9 mouse cellular contexts compared by ENCODE assay signal in genomic region chr4:120697799-120698484, GRCm38 (mm10). TPM values are rescaled to one million over a fixed set of nuclear protein-coding genes. Genes with fewer than 3 reads are reported as not detected.
DNase-seq lines count a peak whose midpoint lies in the region; ATAC-seq and TF ChIP-seq lines count a peak whose summit lies in the region.
"Had no signal": no experiment of that assay in that cellular context is flagged by ENCODE, and none has a peak within 500 bp of the region (broad histone marks: within the 10 kb centered on the region; RNA-seq: fewer than 3 reads in every experiment).

No protein-coding gene starts in this region.

- peaks cover 10% of the 10 kb centered on the region for H3K27me3 ChIP-seq in lung, embryonic 16.5 days (ENCODE audit: control insufficient read depth, insufficient read depth, low read depth, low read length)
- peaks cover 43% of the 10 kb centered on the region for H3K27me3 ChIP-seq in forebrain, embryonic 13.5 days
- H3K27me3 ChIP-seq in limb, embryonic 15.5 days, result peaks cover 40% of the 10 kb centered on the region
- no peaks in the 10 kb centered on the region for H3K27me3 ChIP-seq in small intestine, adult 2 months (ENCODE audit: control insufficient read depth, insufficient read depth, low read length)

- 17% methylated on average over 35 of the region's 35 CpGs for WGBS in lung, embryonic 16.5 days
- 14% methylated on average over 33 of the region's 35 CpGs for WGBS in forebrain, embryonic 13.5 days
- WGBS in limb, embryonic 15.5 days, result 20% methylated on average over 35 of the region's 35 CpGs
- WGBS in small intestine, adult 2 months, result 23% methylated on average over 35 of the region's 35 CpGs

- H3K4me3 ChIP-seq in lung, embryonic 16.5 days (ENCODE audit: low read length), result 0 out of 2 replicates have a peak overlapping the region, but pooled peaks have one; percentile 8
- H3K4me3 ChIP-seq in forebrain, embryonic 13.5 days, result no peak overlapping the region; the same call in 1 of the 2 replicates
- H3K4me3 ChIP-seq in limb, embryonic 15.5 days, result no peak overlapping the region
- peak overlapping the region; percentile 2; the same call in 1 of the 2 replicates for H3K4me3 ChIP-seq in small intestine, adult 2 months (ENCODE audit: low read depth, low read length)

- peak; percentile 34; the same call in 1 of the 2 replicates for ATAC-seq in lung, embryonic 16.5 days (ENCODE audit: low read depth)
- 0 out of 2 replicates have a peak, but pooled peaks have one; percentile 19 for ATAC-seq in forebrain, embryonic 13.5 days
- no peak for ATAC-seq in limb, embryonic 15.5 days (ENCODE audit: insufficient number of reproducible peaks, low FRiP score, low TSS enrichment, low read depth)

- peak overlapping the region; percentile 43 for H3K4me2 ChIP-seq in lung, embryonic 16.5 days (ENCODE audit: low read depth, low read length)
- H3K4me2 ChIP-seq in forebrain, embryonic 13.5 days, result peak overlapping the region; percentile 41
- peak overlapping the region; percentile 10; the same call in 1 of the 2 replicates for H3K4me2 ChIP-seq in limb, embryonic 15.5 days

- no peaks in the 10 kb centered on the region for H3K9me3 ChIP-seq in lung, embryonic 16.5 days (ENCODE audit: control insufficient read depth, low read length)
- no peaks in the 10 kb centered on the region for H3K9me3 ChIP-seq in forebrain, embryonic 13.5 days (replicated peaks)
- no peaks in the 10 kb centered on the region for H3K9me3 ChIP-seq in limb, embryonic 15.5 days

- no peak for TF ChIP-seq CTCF in small intestine, adult 2 months (IDR thresholded peaks at IDR 0.05; ENCODE audit: extremely low read depth, insufficient read length, insufficient replicate concordance, low read depth, low read length)

- no peak for DNase-seq in lung, postnatal 36 days
- DNase-seq in layer of hippocampus, adult 8-10 months (ENCODE audit: low spot score in 2 of 2), result no peak
- no peak for DNase-seq in cerebellum, postnatal 25 days
- DNase-seq: cerebellum, adult 9-10 months had no signal

- no peaks in the 10 kb centered on the region; the same call in 1 of the 2 replicates for H3K36me3 ChIP-seq in lung, embryonic 16.5 days (ENCODE audit: control insufficient read depth, insufficient read depth, low read length)
- H3K36me3 ChIP-seq in forebrain, embryonic 13.5 days (ENCODE audit: poor library complexity, severe bottlenecking), result no peaks in the 10 kb centered on the region
- peaks cover 5% of the 10 kb centered on the region; the same call in 1 of the 2 replicates for H3K36me3 ChIP-seq in limb, embryonic 15.5 days
- no peaks in the 10 kb centered on the region for H3K36me3 ChIP-seq in small intestine, adult 2 months (ENCODE audit: control insufficient read depth, insufficient read depth, low read length)

- H3K4me1 ChIP-seq in lung, embryonic 16.5 days (replicated peaks; ENCODE audit: control insufficient read depth, insufficient read depth, low read length), result no peaks in the 10 kb centered on the region
- H3K4me1 ChIP-seq in forebrain, embryonic 13.5 days, result no peaks in the 10 kb centered on the region
- peaks cover 3% of the 10 kb centered on the region; the same call in 1 of the 2 replicates for H3K4me1 ChIP-seq in limb, embryonic 15.5 days
- peaks cover 9% of the 10 kb centered on the region for H3K4me1 ChIP-seq in small intestine, adult 2 months (ENCODE audit: control insufficient read depth, insufficient read depth, insufficient read length, low read length)

- no peak overlapping the region for H3K9ac ChIP-seq in lung, embryonic 16.5 days (ENCODE audit: low read length)
- H3K9ac ChIP-seq in forebrain, embryonic 13.5 days, result no peak overlapping the region
- no peak overlapping the region for H3K9ac ChIP-seq in limb, embryonic 15.5 days

- TF ChIP-seq POLR2A in small intestine, adult 2 months (IDR thresholded peaks at IDR 0.05; ENCODE audit: low read depth, low read length), result no peak

- H3K27ac ChIP-seq in lung, embryonic 16.5 days (ENCODE audit: low read length), result no peak overlapping the region
- no peak overlapping the region for H3K27ac ChIP-seq in forebrain, embryonic 13.5 days
- no peak overlapping the region for H3K27ac ChIP-seq in limb, embryonic 15.5 days
- H3K27ac ChIP-seq in small intestine, adult 2 months (ENCODE audit: insufficient read depth, low read depth, low read length), result no peak overlapping the region

RNA-seq across cellular contexts. Expression of gene Cited4, which starts 31.6 kb away (rescaled TPM):
- 1.5 and 1.6 TPM in 2 replicates for polyA plus RNA-seq in lung, embryonic 16.5 days (2015; fragmentation: Nextera tagmentation; extraction: Ambion mirVana)
- 0.44 and 0.84 TPM in 2 replicates for polyA plus RNA-seq in forebrain, embryonic 13.5 days (2015; fragmentation: Nextera tagmentation; extraction: Ambion mirVana)
- 7.6 TPM in 2 replicates for polyA plus RNA-seq in limb, embryonic 15.5 days (2015; fragmentation: Nextera tagmentation; extraction: Ambion mirVana)
- polyA plus RNA-seq in small intestine, adult 2 months (2012; rRNA removed), result 18.6 and 21.0 TPM in 2 replicates
- total RNA-seq in layer of hippocampus, adult 8-10 months (2022), result 1 to 10 TPM; 1.5 to 3.7 (median 3.1) TPM

RNA-seq across cellular contexts. Expression of gene Kcnq4, which starts 50.5 kb away (rescaled TPM):
- 4.7 and 5.1 TPM in 2 replicates for polyA plus RNA-seq in lung, embryonic 16.5 days (2015; fragmentation: Nextera tagmentation; extraction: Ambion mirVana)
- polyA plus RNA-seq in forebrain, embryonic 13.5 days (2015; fragmentation: Nextera tagmentation; extraction: Ambion mirVana), result 3.4 and 4.0 TPM in 2 replicates
- 3.9 and 4.6 TPM in 2 replicates for polyA plus RNA-seq in limb, embryonic 15.5 days (2015; fragmentation: Nextera tagmentation; extraction: Ambion mirVana)
- polyA plus RNA-seq in small intestine, adult 2 months (2012; rRNA removed), result 3.0 and 4.3 TPM in 2 replicates
- total RNA-seq in layer of hippocampus, adult 8-10 months (2022), result 1 to 10 TPM; 3.8 to 4.8 (median 4.3) TPM
- total RNA-seq: hematopoietic stem cell, adult 5-6 weeks had no signal

Comparison
In these comparisons a context has a peak if more than half of its experiments do, and no peak if none do; other contexts are left out.
1. H3K4me3 ChIP-seq: peak in lung, embryonic 16.5 days (single experiment) and small intestine, adult 2 months (single experiment); none in forebrain, embryonic 13.5 days (single experiment) and limb, embryonic 15.5 days (single experiment).
2. Peak in every context shown above with its lines, with median percentiles within 50 percentile points of each other: H3K4me2 ChIP-seq.